Mouse (Mus musculus) urinary bladder, postnatal 14 days (tissue): ENCODE measurements around the gene Gm3417.
"Not testable (repeated sequence)": the region's sequence is repeated elsewhere in the genome, so short reads cannot be mapped to it uniquely, and the experiment has no call there.

Experiments used
- DNase-seq: peaks from one replicate; pipeline ENCODE4 v3.0.0; 2021; ENCODE audit warnings: low spot score

The Gm3417 gene

GRCm38 (mm10) chr17:14958686-14959327, 19.8 kb downstream of the Gm3417 start:
- no peak for DNase-seq

GRCm38 (mm10) chr17:14953452-14953851, 25.1 kb downstream of the Gm3417 start:
- DNase-seq = no peak

- peak; percentile 21 for DNase-seq
Measured at GRCm38 (mm10) chr17:14949161-14949827, 29.3 kb downstream of the Gm3417 start.

GRCm38 (mm10) chr17:14944551-14944950, 34.0 kb downstream of the Gm3417 start:
- no peak for DNase-seq

DNA sequence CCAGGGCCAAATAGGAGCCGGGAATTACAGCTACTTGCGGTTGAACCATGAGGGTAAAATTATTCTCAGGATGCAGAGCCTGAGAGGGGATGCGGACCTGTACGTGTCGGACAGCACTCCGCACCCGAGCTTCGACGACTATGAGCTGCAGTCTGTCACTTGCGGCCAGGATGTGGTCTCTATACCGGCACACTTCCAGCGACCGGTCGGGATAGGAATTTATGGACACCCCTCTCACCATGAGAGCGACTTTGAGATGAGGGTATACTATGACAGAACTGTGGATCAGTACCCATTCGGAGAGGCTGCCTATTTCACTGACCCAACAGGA, 34.9 kb downstream of the Gm3417 start:
- no peak for DNase-seq

DNA sequence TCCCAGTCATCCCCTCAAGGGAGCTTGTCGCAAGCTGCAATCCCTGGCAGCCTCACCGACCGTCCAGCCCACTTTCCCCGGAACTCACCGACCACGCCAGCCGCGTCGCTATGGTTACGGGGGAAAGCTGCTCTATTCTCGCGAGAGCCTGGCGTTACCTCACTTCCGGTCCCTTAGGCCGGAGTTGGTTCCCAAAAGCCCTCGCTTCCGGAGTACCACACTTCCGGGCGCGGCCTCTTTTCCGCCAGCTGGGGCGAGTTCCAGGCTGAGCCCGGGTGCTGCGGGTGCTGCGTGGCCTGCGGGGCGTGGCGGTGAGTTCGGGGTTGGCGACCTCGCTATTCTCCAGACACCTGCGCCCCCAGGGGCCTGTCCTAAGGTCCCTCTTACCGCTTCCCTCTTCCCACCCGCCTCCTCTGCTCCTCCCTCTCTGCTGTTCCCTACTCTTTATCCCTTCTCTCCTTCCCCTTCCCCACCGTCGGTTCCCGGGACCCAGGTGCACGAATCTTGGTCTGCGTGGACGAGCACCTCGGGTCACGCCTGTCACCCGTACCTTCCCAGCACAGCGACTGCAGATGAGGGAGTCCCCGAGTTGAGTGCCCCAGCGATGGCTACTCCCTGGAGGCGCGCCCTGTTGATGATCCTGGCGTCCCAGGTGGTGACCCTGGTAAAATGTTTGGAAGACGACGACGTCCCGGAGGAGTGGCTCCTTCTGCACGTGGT, 35.4 kb downstream of the Gm3417 start, which contains the start of the genes Wdr27 and 1600012H06Rik:
Gene Wdr27 (minus strand): TSS at position 150 of the 720 bp plus-strand sequence.
Gene 1600012H06Rik (plus strand): TSS at position 176 of the 720 bp plus-strand sequence.
- peak; percentile 99 for DNase-seq

DNA sequence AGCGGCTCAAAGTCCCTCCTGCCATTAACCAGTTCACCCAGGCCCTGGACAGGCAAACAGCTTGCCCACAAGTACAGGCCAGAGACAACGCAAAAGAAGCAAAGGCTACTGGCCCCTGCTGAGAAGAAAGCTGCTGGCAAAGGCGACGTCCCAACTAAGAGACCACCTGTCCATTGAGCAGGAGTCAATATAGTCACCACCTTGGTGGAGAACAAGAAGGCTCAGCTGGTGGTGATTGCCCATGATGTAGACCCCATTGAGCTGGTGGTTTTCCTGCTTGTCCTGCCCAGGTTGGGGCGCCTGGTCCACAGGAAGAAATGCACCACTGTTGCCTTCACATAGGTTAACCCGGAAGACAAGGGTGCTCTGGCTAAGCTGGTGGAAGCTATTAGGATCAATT, 36.4 kb downstream of the Gm3417 start:
- DNase-seq = not testable (repeated sequence)

DNA sequence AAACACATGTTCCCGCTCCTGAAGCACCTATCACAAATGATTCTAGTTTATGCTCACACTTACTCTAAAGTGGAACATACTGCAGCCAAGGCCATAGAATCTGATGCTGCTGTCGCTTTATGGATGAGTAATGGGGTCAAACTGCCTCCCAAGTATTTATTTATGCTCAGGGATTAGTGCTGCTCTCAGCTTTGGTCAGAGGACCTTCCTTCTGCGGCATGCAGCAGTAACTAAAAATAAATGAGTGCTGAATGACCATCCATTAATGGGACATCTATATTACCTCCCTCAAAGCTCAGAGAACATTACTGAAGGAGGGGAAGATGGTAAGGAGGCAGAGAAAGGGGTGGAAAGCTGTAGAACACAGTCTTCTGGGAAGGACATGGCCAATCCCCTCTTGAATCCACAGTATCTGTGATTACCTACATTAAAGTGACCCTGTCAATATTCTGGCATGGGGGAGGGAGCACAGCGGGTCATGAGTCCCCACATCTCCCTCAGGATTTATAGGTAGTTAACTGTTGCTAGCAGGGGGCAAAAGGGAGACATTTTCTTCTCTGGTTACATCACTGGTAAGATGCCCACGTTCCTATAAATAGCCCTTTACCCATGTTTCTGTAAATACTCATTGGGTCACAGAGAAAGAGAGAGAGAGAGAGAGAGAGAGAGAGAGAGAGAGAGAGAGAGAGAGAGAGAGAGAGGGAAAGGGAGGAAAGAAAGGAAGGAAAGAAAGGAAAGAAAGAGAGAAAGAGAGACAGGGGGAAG, 42.6 kb downstream of the Gm3417 start:
- DNase-seq = no peak

- not testable (repeated sequence) for DNase-seq
Measured at GRCm38 (mm10) chr17:14935280-14935679, 43.3 kb downstream of the Gm3417 start.

- no peak for DNase-seq
Measured at GRCm38 (mm10) chr17:14931469-14931868, 47.1 kb downstream of the Gm3417 start.

DNA sequence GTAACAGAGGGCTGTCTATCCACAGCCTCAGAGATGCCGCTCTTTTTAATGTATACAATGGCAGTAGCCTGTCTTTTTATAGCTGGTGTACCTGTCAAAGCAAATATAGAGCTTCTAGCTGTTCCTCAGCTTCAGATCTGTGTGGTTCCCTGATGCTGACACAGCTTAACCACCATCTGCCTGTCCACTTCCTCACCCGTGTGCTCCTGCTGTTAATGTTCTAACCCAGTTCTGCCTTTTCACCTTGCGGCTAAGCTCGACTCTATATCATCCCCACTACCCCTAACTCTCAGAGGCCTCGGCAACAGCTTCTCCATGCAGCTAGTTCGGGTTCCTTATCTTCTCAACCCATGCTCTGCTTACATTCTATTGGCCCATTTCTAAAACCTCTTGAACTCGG, 47.9 kb downstream of the Gm3417 start:
- DNase-seq = no peak

- DNase-seq = no peak
Measured at GRCm38 (mm10) chr17:14928631-14929030, 50.0 kb downstream of the Gm3417 start.

DNA sequence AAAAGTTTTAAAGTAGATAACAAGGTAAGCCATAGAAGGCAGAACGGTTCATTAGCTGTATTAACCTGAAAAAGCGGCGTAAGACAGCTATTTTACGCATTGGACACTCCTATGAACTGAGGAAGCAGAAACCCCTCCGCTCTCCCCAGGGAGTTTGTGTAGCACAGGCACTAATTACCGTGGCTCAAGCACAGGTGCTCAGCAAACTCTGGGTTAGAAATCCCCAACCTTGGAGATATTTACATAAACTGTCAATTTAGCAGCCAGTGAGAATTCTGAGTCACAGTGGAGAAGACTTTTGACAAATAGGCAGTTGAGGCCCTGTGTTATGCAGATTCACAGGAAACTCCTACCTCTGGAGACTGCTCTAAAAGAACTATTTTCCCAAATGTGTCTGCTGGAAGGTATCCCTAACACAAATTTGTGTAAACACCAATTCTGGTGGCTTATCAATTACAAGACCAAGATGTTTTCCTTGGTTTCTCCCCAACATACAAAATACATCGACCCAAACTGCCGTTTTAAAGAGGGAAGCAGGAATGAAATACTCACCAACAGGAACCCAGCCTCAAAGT, 50.9 kb downstream of the Gm3417 start:
- DNase-seq = no peak

GRCm38 (mm10) chr17:14921582-14921981, 57.0 kb downstream of the Gm3417 start:
- no peak for DNase-seq

DNA sequence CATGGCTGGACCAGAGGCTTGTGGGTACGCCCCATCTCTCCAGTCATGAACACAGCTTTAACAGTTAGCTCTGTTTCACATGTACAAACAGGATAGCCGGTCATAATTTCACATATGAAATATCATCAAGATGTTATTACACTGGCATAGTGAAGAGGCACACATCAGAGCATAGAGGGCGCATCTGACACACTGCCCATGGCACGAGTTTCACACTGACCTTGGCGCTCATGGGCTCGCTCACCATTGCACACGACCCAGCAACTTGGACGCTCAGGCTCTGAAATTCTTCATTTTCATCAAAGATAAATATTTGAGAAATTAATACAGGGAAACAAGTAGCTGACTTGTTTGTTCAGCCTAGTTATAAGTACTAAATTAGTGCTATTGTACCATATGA, 60.7 kb downstream of the Gm3417 start:
- no peak for DNase-seq

GRCm38 (mm10) chr17:14914401-14914800, 64.2 kb downstream of the Gm3417 start:
- DNase-seq = no peak
